Comparison of ENCODE assay signal across 19 mouse cellular contexts in genomic region chr4:76238577-76238976, GRCm38 (mm10).
DNase-seq lines count a peak whose midpoint lies in the region; ATAC-seq lines count a peak whose summit lies in the region.
"Had no signal": no experiment of that assay in that cellular context is flagged by ENCODE, and none has a peak within 500 bp of the region (broad histone marks: within the 10 kb centered on the region; RNA-seq: fewer than 3 reads in every experiment).

No protein-coding gene starts in this region.

- peak overlapping the region; percentile 23; the same call in 1 of the 2 replicates for H3K27ac ChIP-seq in midbrain, embryonic 10.5 days (replicated peaks)
- H3K27ac ChIP-seq in midbrain, embryonic 11.5 days (ENCODE audit: low read depth, low read length) = no peak overlapping the region
- H3K27ac ChIP-seq in hindbrain, embryonic 11.5 days (ENCODE audit: low read depth, low read length) = no peak overlapping the region
- H3K27ac ChIP-seq in midbrain, embryonic 12.5 days (replicated peaks) = peak overlapping the region; percentile 56; the same call in 1 of the 2 replicates
- peak overlapping the region; percentile 70 for H3K27ac ChIP-seq in neural tube, embryonic 14.5 days (ENCODE audit: low read depth, low read length)
- H3K27ac ChIP-seq: embryonic facial prominence, embryonic 12.5 days; heart, adult 2 months had no signal

- no peak overlapping the region for H3K9ac ChIP-seq in midbrain, embryonic 11.5 days (ENCODE audit: low read length)
- no peak overlapping the region for H3K9ac ChIP-seq in hindbrain, embryonic 11.5 days (ENCODE audit: low read depth, low read length)
- no peak overlapping the region for H3K9ac ChIP-seq in midbrain, embryonic 12.5 days (replicated peaks)
- H3K9ac ChIP-seq in neural tube, embryonic 14.5 days (replicated peaks; ENCODE audit: low read depth, low read length) = peak overlapping the region; percentile 34
- H3K9ac ChIP-seq: embryonic facial prominence, embryonic 12.5 days had no signal

- no peak for ATAC-seq in midbrain, embryonic 11.5 days (ENCODE audit: low FRiP score)
- ATAC-seq in hindbrain, embryonic 11.5 days (ENCODE audit: low FRiP score) = 0 out of 2 replicates have a peak, but pooled peaks have one; percentile 30
- ATAC-seq in midbrain, embryonic 12.5 days (ENCODE audit: low FRiP score, low read depth) = no peak
- ATAC-seq in neural tube, embryonic 14.5 days (ENCODE audit: low read depth) = no peak

- DNase-seq in midbrain, embryonic 10.5 days (ENCODE audit: low spot score) = no peak
- no peak for DNase-seq in midbrain, embryonic 11.5 days (ENCODE audit: low spot score, missing footprints)
- DNase-seq in hindbrain, embryonic 11.5 days (ENCODE audit: low spot score) = no peak
- DNase-seq in ovary, postnatal 14 days (ENCODE audit: low spot score) = no peak
- no peak for DNase-seq in cerebellum, postnatal 25 days
- DNase-seq in layer of hippocampus, adult 8-10 months (ENCODE audit: low spot score in 2 of 2) = no peak
- DNase-seq: cerebellum, adult 8-10 months; gastrocnemius, postnatal 10 days; heart, adult 2 months; kidney, adult 11 months; layer of hippocampus, postnatal 36 days; liver; lung, postnatal 14 days; thymus, postnatal 36 days had no signal

- no peaks in the 10 kb centered on the region for H3K36me3 ChIP-seq in midbrain, embryonic 10.5 days
- no peaks in the 10 kb centered on the region for H3K36me3 ChIP-seq in midbrain, embryonic 11.5 days (ENCODE audit: control insufficient read depth, insufficient read depth, low read length)
- no peaks in the 10 kb centered on the region for H3K36me3 ChIP-seq in hindbrain, embryonic 11.5 days (ENCODE audit: control insufficient read depth, insufficient read depth, low read length)
- H3K36me3 ChIP-seq in midbrain, embryonic 12.5 days = no peaks in the 10 kb centered on the region
- no peaks in the 10 kb centered on the region for H3K36me3 ChIP-seq in neural tube, embryonic 14.5 days (ENCODE audit: control insufficient read depth, insufficient read depth, low read length)
- H3K36me3 ChIP-seq: embryonic facial prominence, embryonic 12.5 days had no signal

- no peaks in the 10 kb centered on the region for H3K27me3 ChIP-seq in midbrain, embryonic 10.5 days (ENCODE audit: low read depth, poor library complexity, severe bottlenecking)
- H3K27me3 ChIP-seq in midbrain, embryonic 11.5 days (ENCODE audit: control insufficient read depth, insufficient read depth, low read length) = no peaks in the 10 kb centered on the region
- no peaks in the 10 kb centered on the region for H3K27me3 ChIP-seq in hindbrain, embryonic 11.5 days (ENCODE audit: control insufficient read depth, insufficient read depth, low read length)
- no peaks in the 10 kb centered on the region for H3K27me3 ChIP-seq in midbrain, embryonic 12.5 days
- no peaks in the 10 kb centered on the region for H3K27me3 ChIP-seq in neural tube, embryonic 14.5 days (ENCODE audit: control insufficient read depth, insufficient read depth, low read length)
- H3K27me3 ChIP-seq: embryonic facial prominence, embryonic 12.5 days; megakaryocyte, embryonic 14.5 days had no signal

- no peaks in the 10 kb centered on the region for H3K9me3 ChIP-seq in midbrain, embryonic 10.5 days (replicated peaks)
- H3K9me3 ChIP-seq in midbrain, embryonic 11.5 days (ENCODE audit: control insufficient read depth, low read length) = no peaks in the 10 kb centered on the region
- H3K9me3 ChIP-seq in hindbrain, embryonic 11.5 days (ENCODE audit: control insufficient read depth, low read length) = no peaks in the 10 kb centered on the region
- H3K9me3 ChIP-seq in midbrain, embryonic 12.5 days = no peaks in the 10 kb centered on the region
- no peaks in the 10 kb centered on the region for H3K9me3 ChIP-seq in neural tube, embryonic 14.5 days (ENCODE audit: control insufficient read depth, low read length)
- H3K9me3 ChIP-seq: embryonic facial prominence, embryonic 12.5 days; megakaryocyte, embryonic 14.5 days had no signal

- no peak overlapping the region for H3K4me3 ChIP-seq in midbrain, embryonic 10.5 days
- H3K4me3 ChIP-seq in midbrain, embryonic 11.5 days (ENCODE audit: low read depth, low read length) = no peak overlapping the region
- H3K4me3 ChIP-seq in hindbrain, embryonic 11.5 days (ENCODE audit: low read depth, low read length) = no peak overlapping the region
- no peak overlapping the region for H3K4me3 ChIP-seq in midbrain, embryonic 12.5 days
- H3K4me3 ChIP-seq in neural tube, embryonic 14.5 days (ENCODE audit: low read depth, low read length) = no peak overlapping the region
- H3K4me3 ChIP-seq: embryonic facial prominence, embryonic 12.5 days; erythroblast, embryonic 14.5 days; heart, adult 2 months; megakaryocyte, embryonic 14.5 days had no signal

- WGBS in midbrain, embryonic 10.5 days = 70% methylated on average over 5 of the region's 5 CpGs
- 70% methylated on average over 5 of the region's 5 CpGs for WGBS in midbrain, embryonic 11.5 days
- WGBS in hindbrain, embryonic 11.5 days = 58% methylated on average over 5 of the region's 5 CpGs
- WGBS in midbrain, embryonic 12.5 days = 59% methylated on average over 5 of the region's 5 CpGs
- WGBS in neural tube, embryonic 14.5 days = 34% methylated on average over 5 of the region's 5 CpGs

- H3K4me1 ChIP-seq in midbrain, embryonic 10.5 days = peaks cover 14% of the 10 kb centered on the region
- peaks cover 9% of the 10 kb centered on the region for H3K4me1 ChIP-seq in midbrain, embryonic 11.5 days (ENCODE audit: control insufficient read depth, insufficient read depth, low read length)
- 0 out of 2 replicates have a peak, but pooled peaks cover 2% of the 10 kb centered on the region for H3K4me1 ChIP-seq in hindbrain, embryonic 11.5 days (replicated peaks; ENCODE audit: control insufficient read depth, insufficient read depth, low read length)
- peaks cover 14% of the 10 kb centered on the region for H3K4me1 ChIP-seq in midbrain, embryonic 12.5 days
- H3K4me1 ChIP-seq in neural tube, embryonic 14.5 days (ENCODE audit: control insufficient read depth, insufficient read depth, low read length) = peaks cover 25% of the 10 kb centered on the region
- H3K4me1 ChIP-seq: embryonic facial prominence, embryonic 12.5 days; megakaryocyte, embryonic 14.5 days had no signal

- H3K4me2 ChIP-seq in midbrain, embryonic 11.5 days = no peak overlapping the region
- no peak overlapping the region for H3K4me2 ChIP-seq in hindbrain, embryonic 11.5 days (replicated peaks; ENCODE audit: low read depth, low read length)
- H3K4me2 ChIP-seq in midbrain, embryonic 12.5 days (replicated peaks) = peak overlapping the region; percentile 22; the same call in 1 of the 2 replicates
- H3K4me2 ChIP-seq in neural tube, embryonic 14.5 days (ENCODE audit: low read depth, low read length) = peak overlapping the region; percentile 35; the same call in 1 of the 2 replicates
- H3K4me2 ChIP-seq: embryonic facial prominence, embryonic 12.5 days had no signal

Comparison
In these comparisons a context has a peak if more than half of its experiments do, and no peak if none do; other contexts are left out.
1. H3K27ac ChIP-seq: peak in midbrain, embryonic 10.5 days (single experiment), midbrain, embryonic 12.5 days (single experiment) and neural tube, embryonic 14.5 days (single experiment); none in midbrain, embryonic 11.5 days (single experiment) and hindbrain, embryonic 11.5 days (single experiment).
2. H3K4me2 ChIP-seq: peak in midbrain, embryonic 12.5 days (single experiment) and neural tube, embryonic 14.5 days (single experiment); none in midbrain, embryonic 11.5 days (single experiment) and hindbrain, embryonic 11.5 days (single experiment).